ENCODE assay signal across 17 mouse cellular contexts in the genomic region with DNA sequence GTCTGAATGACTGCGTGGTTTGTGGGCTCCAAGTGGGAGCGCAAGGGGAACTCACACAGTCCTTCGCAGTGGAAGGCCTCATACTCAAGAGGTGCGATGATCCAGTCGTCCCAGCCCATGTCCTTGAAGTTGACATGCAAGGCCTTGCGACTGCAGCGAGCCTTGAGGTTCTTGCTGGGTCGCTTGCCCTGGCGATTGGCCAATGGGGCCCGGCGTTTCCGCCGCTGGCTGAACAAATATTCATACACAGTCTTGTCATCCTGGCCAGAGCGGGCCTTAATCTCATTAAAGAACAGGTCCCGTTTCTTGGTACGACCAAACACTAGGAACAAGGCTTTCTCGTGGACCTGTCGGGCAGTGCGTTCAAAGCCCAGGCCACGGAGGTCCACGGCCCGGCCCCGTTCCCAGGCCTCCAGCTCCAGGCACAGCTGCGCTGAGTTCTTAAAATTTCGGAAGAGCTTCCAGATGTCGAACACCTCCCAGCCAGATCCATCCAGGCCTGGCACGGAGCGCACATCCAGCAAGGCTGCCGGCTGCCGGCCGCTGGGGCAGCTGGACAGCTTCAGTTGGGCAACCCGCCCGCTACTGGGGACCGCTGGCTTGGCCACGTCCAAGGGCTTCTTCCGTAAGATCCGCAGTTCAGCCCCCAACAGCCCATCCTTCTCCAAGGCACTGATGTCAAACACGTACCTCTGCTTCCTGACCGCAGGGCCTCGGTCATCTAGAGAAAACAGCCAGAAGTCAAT. TPM values are rescaled to one million over a fixed set of nuclear protein-coding genes. Genes with fewer than 3 reads are reported as not detected.
DNase-seq lines count a peak whose midpoint lies in the region; ATAC-seq and TF ChIP-seq lines count a peak whose summit lies in the region.
"Had no signal": no experiment of that assay in that cellular context is flagged by ENCODE, and none has a peak within 500 bp of the region (broad histone marks: within the 10 kb centered on the region; RNA-seq: fewer than 3 reads in every experiment).

No protein-coding gene starts in this region.

- peaks cover 47% of the 10 kb centered on the region for H3K27me3 ChIP-seq in E14TG2a.4 (ENCODE audit: insufficient read depth, low read length)
- H3K27me3 ChIP-seq in limb, embryonic 13.5 days, result no peaks in the 10 kb centered on the region
- H3K27me3 ChIP-seq: liver, embryonic 13.5 days had no signal

- no peak for TF ChIP-seq CTCF in E14TG2a.4 (conservative IDR thresholded peaks at IDR 0.05; ENCODE audit: low read length)

- H3K27ac ChIP-seq in limb, embryonic 13.5 days, result no peak overlapping the region; the same call in 1 of the 2 replicates
- H3K27ac ChIP-seq: liver, embryonic 13.5 days; midbrain, embryonic 13.5 days had no signal

- peak overlapping the region; percentile 72 for H3K4me2 ChIP-seq in limb, embryonic 13.5 days (replicated peaks)
- H3K4me2 ChIP-seq: liver, embryonic 13.5 days; midbrain, embryonic 13.5 days had no signal

- DNase-seq in heart, adult 11 months, result peak; percentile 94
- DNase-seq in heart, postnatal 36 days, result no peak
- DNase-seq in adrenal gland, postnatal 4 days (ENCODE audit: low spot score in 2 of 2), result peak; percentile 38 to 55
- DNase-seq in frontal cortex, postnatal 25 days (ENCODE audit: low spot score in 2 of 2), result no peak
- DNase-seq in c-Kit-positive CD71-positive TER-119-positive erythroid progenitor cells, embryonic 14.5 days (ENCODE audit: low spot score), result no peak
- DNase-seq: liver, embryonic 13.5 days; right cerebral cortex, postnatal 4 days had no signal

- peaks cover 65% of the 10 kb centered on the region for H3K4me1 ChIP-seq in E14TG2a.4 (replicated peaks; ENCODE audit: low read depth, low read length)
- peaks cover 61% of the 10 kb centered on the region for H3K4me1 ChIP-seq in limb, embryonic 13.5 days

- no peaks in the 10 kb centered on the region for H3K36me3 ChIP-seq in E14TG2a.4 (ENCODE audit: insufficient read depth, low read length)
- peaks cover 36% of the 10 kb centered on the region for H3K36me3 ChIP-seq in limb, embryonic 13.5 days
- H3K36me3 ChIP-seq: liver, embryonic 13.5 days; midbrain, embryonic 13.5 days had no signal

- peak overlapping the region; percentile 76 for H3K4me3 ChIP-seq in E14TG2a.4 (replicated peaks; ENCODE audit: low read length)
- H3K4me3 ChIP-seq in limb, embryonic 13.5 days, result peak overlapping the region; percentile 51
- H3K4me3 ChIP-seq: liver, embryonic 13.5 days; midbrain, embryonic 13.5 days had no signal

- H3K9me3 ChIP-seq in E14TG2a.4 (ENCODE audit: low read length), result no peaks in the 10 kb centered on the region
- H3K9me3 ChIP-seq in limb, embryonic 13.5 days, result no peaks in the 10 kb centered on the region
- H3K9me3 ChIP-seq: liver, embryonic 13.5 days; midbrain, embryonic 13.5 days had no signal

- H3K9ac ChIP-seq in limb, embryonic 13.5 days, result peak overlapping the region; percentile 51
- H3K9ac ChIP-seq: liver, embryonic 13.5 days; midbrain, embryonic 13.5 days had no signal

- intact Hi-C loops in heart, postnatal 36 days (cut with DNase I), result loop anchor here (10.0 kb wide), 1 partner anchor 267 kb away; no protein-coding TSS in a partner anchor

- ATAC-seq in limb, embryonic 13.5 days (ENCODE audit: low FRiP score, low read depth), result no peak
- no peak for ATAC-seq in CD4-positive, CD25-positive, alpha-beta regulatory T cell, adult 4 months
- ATAC-seq: intestine, embryonic 16.5 days; midbrain, embryonic 13.5 days had no signal

- 67% methylated on average over 40 of the region's 40 CpGs for WGBS in limb, embryonic 13.5 days

RNA-seq across cellular contexts. Expression of gene Gm15557, which starts 1.3 kb away (rescaled TPM):
- not detected for total RNA-seq in heart, postnatal 36 days (2021)
- total RNA-seq in adrenal gland, postnatal 4 days (2021), result not detected
- 0.60 and 1.2 TPM in 2 replicates for polyA plus RNA-seq in limb, embryonic 13.5 days (2015; fragmentation: Nextera tagmentation; extraction: Ambion mirVana)
- not detected for polyA plus RNA-seq in CD4-positive, CD25-positive, alpha-beta regulatory T cell, adult 4 months (2017; shearing (Covaris generic))
- total RNA-seq: layer of hippocampus, postnatal 25 days; MEL had no signal
- polyA plus RNA-seq: heart, embryonic 16.5 days; liver, embryonic 13.5 days; midbrain, embryonic 13.5 days; neural tube, embryonic 14.5 days; stomach, embryonic 16.5 days had no signal

RNA-seq across cellular contexts. Expression of gene Gdf5, which starts 3.3 kb away (rescaled TPM):
- total RNA-seq in heart, postnatal 36 days (2021), result not detected
- total RNA-seq in adrenal gland, postnatal 4 days (2021), result 1 to 10 TPM in 1 of 2 experiments, under 1 TPM in 1; 0.64 to 1.1 TPM
- polyA plus RNA-seq in limb, embryonic 13.5 days (2015; fragmentation: Nextera tagmentation; extraction: Ambion mirVana), result 101 and 107 TPM in 2 replicates
- polyA plus RNA-seq in CD4-positive, CD25-positive, alpha-beta regulatory T cell, adult 4 months (2017; shearing (Covaris generic)), result not detected
- total RNA-seq: MEL had no signal
- polyA plus RNA-seq: liver, embryonic 13.5 days had no signal

RNA-seq across cellular contexts. Expression of gene Uqcc1, which starts 11.8 kb away (rescaled TPM):
- total RNA-seq in heart, postnatal 36 days (2021), result 100 to 1,000 TPM; 235 to 283 TPM
- total RNA-seq in adrenal gland, postnatal 4 days (2021), result 100 to 1,000 TPM in 1 of 2 experiments, 10 to 100 TPM in 1; 92.3 to 106 TPM
- 66.9 and 74.7 TPM in 2 replicates for polyA plus RNA-seq in limb, embryonic 13.5 days (2015; fragmentation: Nextera tagmentation; extraction: Ambion mirVana)
- polyA plus RNA-seq in CD4-positive, CD25-positive, alpha-beta regulatory T cell, adult 4 months (2017; shearing (Covaris generic)), result 10 to 100 TPM; 43.5 to 57.6 TPM

RNA-seq across cellular contexts. Expression of gene Cep250, which starts 14.4 kb away (rescaled TPM):
- 1 to 10 TPM; 7.1 to 7.9 TPM for total RNA-seq in heart, postnatal 36 days (2021)
- total RNA-seq in adrenal gland, postnatal 4 days (2021), result 10 to 100 TPM; 26.8 to 29.9 TPM
- 32.1 and 32.2 TPM in 2 replicates for polyA plus RNA-seq in limb, embryonic 13.5 days (2015; fragmentation: Nextera tagmentation; extraction: Ambion mirVana)
- 10 to 100 TPM; 34.0 to 50.2 TPM for polyA plus RNA-seq in CD4-positive, CD25-positive, alpha-beta regulatory T cell, adult 4 months (2017; shearing (Covaris generic))

Comparison
In these comparisons a context has a peak if more than half of its experiments do, and no peak if none do; other contexts are left out.
1. DNase-seq: peak in heart, adult 11 months (single experiment) and adrenal gland, postnatal 4 days (2 of 2); none in heart, postnatal 36 days (0 of 2), frontal cortex, postnatal 25 days (0 of 2) and c-Kit-positive CD71-positive TER-119-positive erythroid progenitor cells, embryonic 14.5 days (single experiment).